Mouse (Mus musculus) thymus, adult 2 months (tissue): Measurements from ENCODE around the gene Sdhc.

ENCODE experiments used
- CTCF ChIP-seq: fragments of 200-500 bp; IDR thresholded peaks from 2 replicates; pipeline ENCODE4 v1.5.1; 2012; ENCODE audit warnings: mild to moderate bottlenecking, control low read depth, low read length, moderate library complexity, borderline replicate concordance; ENCODE audit not compliant: control insufficient read depth, poor library complexity, insufficient read depth; ENCODE audit errors: extremely low read depth
- POLR2A ChIP-seq: fragments of 200-500 bp; IDR thresholded peaks from 2 replicates; pipeline ENCODE4 v1.6.1; 2012; ENCODE audit warnings: mild to moderate bottlenecking, low read length, control low read depth, moderate library complexity; ENCODE audit not compliant: control insufficient read depth, poor library complexity, insufficient read depth; ENCODE audit errors: extremely low read depth

- TF ChIP-seq POLR2A: no peak
- no peak for TF ChIP-seq CTCF
Observed at GRCm38 (mm10) chr1:171120893-171121292, 29.5 kb downstream of the Sdhc start.
